Mouse (Mus musculus) neural tube, embryonic 13.5 days (tissue): ENCODE measurements at regions not wholly inside any gene's neighbourhood (a gene's known extent, or its start where the extent isn't known, plus 50 kb on each side); places are given as distances from the start of the nearest gene placed in this dataset.

Experiments
- ATAC-seq: fragments of 200-750 bp; cut with Nextera tagmentation; 2 replicates; pipeline ENCODE4 v1.8.0; 2017; ENCODE audit warnings: low read depth, mild to moderate bottlenecking, moderate TSS enrichment, moderate library complexity
- H3K27ac ChIP-seq: fragments of 300-500 bp; sonication (generic); replicated peaks from 2 replicates; pipeline ENCODE4 v1.5.1; 2015; ENCODE audit warnings: moderate library complexity, mild to moderate bottlenecking, inconsistent platforms
- H3K27me3 ChIP-seq: fragments of 300-500 bp; sonication (generic); 2 replicates; pipeline ENCODE4 v1.6.1; 2015; ENCODE audit warnings: mild to moderate bottlenecking, inconsistent platforms
- H3K36me3 ChIP-seq: fragments of 300-500 bp; sonication (generic); 2 replicates; pipeline ENCODE4 v1.6.1; 2015; ENCODE audit warnings: mild to moderate bottlenecking, inconsistent platforms
- H3K4me1 ChIP-seq: fragments of 300-500 bp; sonication (generic); replicated peaks from 2 replicates; pipeline ENCODE4 v1.6.1; 2015; ENCODE audit warnings: inconsistent platforms
- H3K4me2 ChIP-seq: fragments of 300-500 bp; sonication (generic); 2 replicates; pipeline ENCODE4 v1.6.1; 2015; ENCODE audit warnings: inconsistent platforms, mild to moderate bottlenecking, moderate library complexity
- H3K4me3 ChIP-seq: fragments of 300-500 bp; sonication (generic); 2 replicates; pipeline ENCODE4 v1.5.1; 2015; ENCODE audit warnings: mild to moderate bottlenecking, inconsistent platforms
- H3K9ac ChIP-seq: fragments of 300-500 bp; sonication (generic); 2 replicates; pipeline ENCODE4 v1.6.1; 2015; ENCODE audit warnings: moderate library complexity, mild to moderate bottlenecking, inconsistent platforms
- H3K9me3 ChIP-seq: fragments of 300-500 bp; sonication (generic); 2 replicates; pipeline ENCODE4 v1.6.1; 2016; ENCODE audit warnings: inconsistent platforms
- WGBS: fragments of 180-500 bp; shearing (Covaris S2); methylation state at CpG from one replicate; pipeline ENCODE4 v1.1.7; 2015; 5-methylcytosine and 5-hydroxymethylcytosine counted together

DNA sequence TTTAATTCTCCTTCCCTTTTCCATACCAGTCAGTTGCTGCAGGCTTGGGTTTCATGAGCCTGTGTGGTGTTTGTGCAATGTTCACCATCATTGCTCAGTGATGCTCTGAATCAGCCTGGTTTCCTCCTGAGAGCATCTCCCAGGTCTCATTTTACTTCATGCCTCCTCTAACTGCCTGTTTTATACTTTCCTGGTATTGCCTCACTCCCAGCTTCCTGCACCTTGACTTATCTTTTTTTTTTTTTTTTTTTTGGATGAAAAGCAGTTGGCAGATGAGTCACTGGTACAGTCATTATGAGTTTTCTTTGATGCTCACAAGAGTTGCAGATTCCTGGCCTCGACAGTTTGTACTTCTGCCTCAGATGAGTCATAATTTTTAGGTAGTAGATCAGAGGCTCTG lies 81.5 kb upstream of the Tet2 start:
- H3K4me1 ChIP-seq = no peaks in the 10 kb centered on the region
- no peaks in the 10 kb centered on the region for H3K27me3 ChIP-seq
- no peak overlapping the region for H3K4me3 ChIP-seq
- H3K27ac ChIP-seq = no peak overlapping the region
- WGBS = 83% methylated on average over 1 of the region's 1 CpGs
- H3K4me2 ChIP-seq = no peak overlapping the region
- no peaks in the 10 kb centered on the region for H3K36me3 ChIP-seq
- no peak for ATAC-seq
- H3K9ac ChIP-seq = no peak overlapping the region
- no peaks in the 10 kb centered on the region for H3K9me3 ChIP-seq

GRCm38 (mm10) chr3:133627116-133627844 lies 82.3 kb upstream of the Tet2 start:
- no peak for ATAC-seq
- no peaks in the 10 kb centered on the region for H3K9me3 ChIP-seq
- no peak overlapping the region for H3K4me3 ChIP-seq
- no peaks in the 10 kb centered on the region for H3K27me3 ChIP-seq
- H3K4me1 ChIP-seq = no peaks in the 10 kb centered on the region
- no peak overlapping the region for H3K27ac ChIP-seq
- 83% methylated on average over 3 of the region's 3 CpGs for WGBS
- H3K36me3 ChIP-seq = no peaks in the 10 kb centered on the region
- no peak overlapping the region for H3K9ac ChIP-seq
- H3K4me2 ChIP-seq = no peak overlapping the region

GRCm38 (mm10) chr3:133634306-133634705 lies 89.4 kb upstream of the Tet2 start:
- Histone ChIP-seq H3K9ac (no peak overlapping the region), H3K36me3 (no peaks in the 10 kb centered on the region), H3K4me3 (no peak overlapping the region), H3K9me3 (no peaks in the 10 kb centered on the region), H3K4me1 (no peaks in the 10 kb centered on the region), H3K27me3 (no peaks in the 10 kb centered on the region), H3K27ac (no peak overlapping the region), H3K4me2 (no peak overlapping the region)
- WGBS = 92% methylated on average over 5 of the region's 5 CpGs
- ATAC-seq = no peak

GRCm38 (mm10) chr3:133645604-133646003 lies 100.7 kb upstream of the Tet2 start:
- no peaks in the 10 kb centered on the region for H3K36me3 ChIP-seq
- H3K4me2 ChIP-seq = no peak overlapping the region
- no peak for ATAC-seq
- no peaks in the 10 kb centered on the region for H3K9me3 ChIP-seq
- no peak overlapping the region for H3K9ac ChIP-seq
- peaks cover 7% of the 10 kb centered on the region; the same call in 1 of the 2 replicates for H3K4me1 ChIP-seq
- WGBS = 97% methylated on average over 1 of the region's 1 CpGs
- no peak overlapping the region for H3K4me3 ChIP-seq
- H3K27me3 ChIP-seq = no peaks in the 10 kb centered on the region
- no peak overlapping the region for H3K27ac ChIP-seq

GRCm38 (mm10) chr3:133646449-133647059 lies 101.6 kb upstream of the Tet2 start:
- Histone ChIP-seq H3K9me3 (no peaks in the 10 kb centered on the region), H3K9ac (no peak overlapping the region), H3K27me3 (no peaks in the 10 kb centered on the region), H3K27ac (no peak overlapping the region), H3K4me1 (peaks cover 7% of the 10 kb centered on the region; the same call in 1 of the 2 replicates), H3K36me3 (no peaks in the 10 kb centered on the region), H3K4me3 (no peak overlapping the region), H3K4me2 (peak overlapping the region; percentile 21; the same call in 1 of the 2 replicates)
- peak; percentile 65; the same call in 1 of the 2 replicates for ATAC-seq
- WGBS = 43% methylated on average over 7 of the region's 7 CpGs

GRCm38 (mm10) chr3:133650025-133650424 lies 105.1 kb upstream of the Tet2 start:
- H3K9ac ChIP-seq = no peak overlapping the region
- no peak overlapping the region for H3K4me2 ChIP-seq
- no peaks in the 10 kb centered on the region for H3K9me3 ChIP-seq
- no peak for ATAC-seq
- H3K36me3 ChIP-seq = no peaks in the 10 kb centered on the region
- H3K27ac ChIP-seq = no peak overlapping the region
- peaks cover 7% of the 10 kb centered on the region; the same call in 1 of the 2 replicates for H3K4me1 ChIP-seq
- H3K27me3 ChIP-seq = no peaks in the 10 kb centered on the region
- H3K4me3 ChIP-seq = no peak overlapping the region

GRCm38 (mm10) chr3:133651996-133652395 lies 107.1 kb upstream of the Tet2 start:
- Histone ChIP-seq H3K36me3 (no peaks in the 10 kb centered on the region), H3K4me3 (no peak overlapping the region), H3K9ac (no peak overlapping the region), H3K4me2 (no peak overlapping the region), H3K27me3 (no peaks in the 10 kb centered on the region), H3K9me3 (no peaks in the 10 kb centered on the region), H3K27ac (no peak overlapping the region), H3K4me1 (no peaks in the 10 kb centered on the region)
- ATAC-seq = no peak
- 79% methylated on average over 4 of the region's 4 CpGs for WGBS

DNA sequence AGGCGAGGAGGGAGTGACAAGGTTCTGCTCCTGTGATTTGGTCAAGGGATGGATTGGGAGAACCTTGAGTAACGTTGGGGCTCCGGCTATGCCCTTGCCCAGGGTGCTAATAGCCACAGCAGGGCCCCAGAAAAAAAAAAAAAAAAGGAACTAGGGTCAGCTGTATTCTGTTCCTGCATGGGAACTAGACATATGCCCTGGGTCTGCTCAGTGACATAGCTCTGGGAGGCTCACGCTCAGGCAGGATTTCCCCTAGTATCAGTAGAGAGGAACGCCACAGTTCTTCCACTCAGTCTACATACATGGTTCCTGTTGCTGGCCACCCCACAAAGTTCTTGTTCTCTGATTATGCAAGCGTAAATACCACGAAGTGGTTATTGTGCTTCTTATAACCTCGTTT lies 114.8 kb upstream of the Tet2 start:
- ATAC-seq = no peak
- H3K4me1 ChIP-seq = no peaks in the 10 kb centered on the region
- H3K4me2 ChIP-seq = no peak overlapping the region
- no peak overlapping the region for H3K9ac ChIP-seq
- H3K27ac ChIP-seq = no peak overlapping the region
- no peak overlapping the region for H3K4me3 ChIP-seq
- H3K36me3 ChIP-seq = no peaks in the 10 kb centered on the region
- H3K9me3 ChIP-seq = no peaks in the 10 kb centered on the region
- 84% methylated on average over 8 of the region's 8 CpGs for WGBS
- no peaks in the 10 kb centered on the region for H3K27me3 ChIP-seq

- no peak for ATAC-seq
- 77% methylated on average over 3 of the region's 3 CpGs for WGBS
- Histone ChIP-seq H3K4me3 (no peak overlapping the region), H3K4me2 (no peak overlapping the region), H3K4me1 (no peaks in the 10 kb centered on the region), H3K9me3 (no peaks in the 10 kb centered on the region), H3K27ac (no peak overlapping the region), H3K9ac (no peak overlapping the region), H3K36me3 (no peaks in the 10 kb centered on the region), H3K27me3 (no peaks in the 10 kb centered on the region)
These were observed 116.4 kb upstream of the Tet2 start for GRCm38 (mm10) chr3:133661303-133661702.

DNA sequence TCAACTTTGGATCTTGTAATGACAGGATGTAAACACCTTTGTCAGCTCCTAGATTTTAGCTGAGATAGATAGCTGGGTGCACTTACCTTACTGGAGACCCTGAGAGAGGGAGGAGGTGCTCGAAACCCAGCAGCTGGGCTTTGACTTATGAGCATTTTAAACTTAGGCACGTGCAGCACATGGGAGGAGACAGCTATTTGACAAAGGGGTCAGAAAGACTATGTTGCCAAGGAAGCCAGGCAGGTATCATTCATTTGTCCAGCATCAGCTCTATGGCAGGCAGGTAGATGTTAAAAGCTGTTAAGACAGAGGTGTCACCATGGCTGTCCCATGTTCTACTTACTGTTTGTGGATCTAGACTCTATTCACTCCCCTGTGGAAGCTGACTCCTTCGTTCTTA lies 120.0 kb upstream of the Tet2 start:
- WGBS = 83% methylated on average over 3 of the region's 3 CpGs
- Histone ChIP-seq H3K27me3 (no peaks in the 10 kb centered on the region), H3K9ac (no peak overlapping the region), H3K4me3 (no peak overlapping the region), H3K4me2 (no peak overlapping the region), H3K36me3 (no peaks in the 10 kb centered on the region), H3K4me1 (no peaks in the 10 kb centered on the region), H3K9me3 (no peaks in the 10 kb centered on the region), H3K27ac (no peak overlapping the region)
- no peak for ATAC-seq

DNA sequence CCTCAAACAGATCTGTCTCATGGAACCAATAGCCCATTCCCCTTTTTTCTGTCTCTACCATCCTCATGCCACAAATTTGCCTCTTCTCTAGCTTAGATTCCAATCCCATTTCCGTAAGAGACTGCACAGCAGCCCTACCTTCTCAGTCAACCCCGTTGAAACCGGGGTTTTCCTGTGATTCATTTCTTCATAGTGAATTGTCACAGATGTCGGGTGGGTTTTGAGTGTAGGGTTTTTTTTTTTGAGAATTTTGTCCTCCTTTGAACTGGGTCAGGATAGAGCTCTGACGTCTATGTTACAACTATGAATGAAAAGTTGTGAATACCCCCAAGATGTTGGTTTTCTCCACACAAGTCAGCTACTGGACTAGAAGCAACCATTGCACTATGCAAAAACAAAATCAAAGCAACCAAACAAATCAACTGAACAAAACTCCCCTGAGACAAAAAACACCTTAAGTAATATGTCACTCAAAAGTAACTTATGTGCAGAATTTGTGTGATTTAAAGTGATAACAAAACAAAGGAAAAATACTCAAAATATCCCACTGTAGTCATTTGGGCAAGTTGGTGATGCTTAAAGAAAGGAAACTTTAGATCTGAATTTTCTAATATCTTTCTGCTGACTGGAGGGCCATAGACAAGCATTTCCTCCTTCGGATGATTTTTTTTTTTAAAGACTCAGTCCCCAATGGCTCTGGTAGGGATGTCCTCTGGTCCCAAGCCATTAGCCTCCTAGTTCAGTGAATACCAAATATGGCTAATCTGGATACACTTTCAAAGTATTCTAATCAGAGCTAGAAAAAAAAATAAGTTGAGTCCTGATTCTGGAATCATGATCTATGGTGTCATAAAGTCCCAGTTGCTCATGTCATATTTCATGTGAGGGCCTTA lies 120.7 kb upstream of the Tet2 start:
- 93% methylated on average over 6 of the region's 6 CpGs for WGBS
- H3K9ac ChIP-seq = no peak overlapping the region
- H3K4me2 ChIP-seq = no peak overlapping the region
- no peak for ATAC-seq
- H3K9me3 ChIP-seq = no peaks in the 10 kb centered on the region
- no peaks in the 10 kb centered on the region for H3K27me3 ChIP-seq
- H3K36me3 ChIP-seq = no peaks in the 10 kb centered on the region
- no peak overlapping the region for H3K4me3 ChIP-seq
- H3K27ac ChIP-seq = no peak overlapping the region
- no peaks in the 10 kb centered on the region for H3K4me1 ChIP-seq

GRCm38 (mm10) chr3:133672742-133673447 lies 128.0 kb upstream of the Tet2 start:
- no peak overlapping the region for H3K4me2 ChIP-seq
- no peaks in the 10 kb centered on the region for H3K27me3 ChIP-seq
- no peaks in the 10 kb centered on the region for H3K9me3 ChIP-seq
- no peak for ATAC-seq
- H3K4me1 ChIP-seq = no peaks in the 10 kb centered on the region
- no peak overlapping the region for H3K9ac ChIP-seq
- no peak overlapping the region for H3K4me3 ChIP-seq
- H3K36me3 ChIP-seq = no peaks in the 10 kb centered on the region
- 86% methylated on average over 10 of the region's 10 CpGs for WGBS
- no peak overlapping the region for H3K27ac ChIP-seq
